Mouse (Mus musculus): ENCODE data around the gene Gm10770. TPM values are rescaled to one million over a fixed set of nuclear protein-coding genes. Genes with fewer than 3 reads are reported as not detected.
"Not testable (repeated sequence)": the region's sequence is repeated elsewhere in the genome, so short reads cannot be mapped to it uniquely, and the experiment has no call there.

Gene Gm10770
- not detected for polyA plus RNA-seq (2012; fragmentation: generic; extraction: Trizol)

DNA sequence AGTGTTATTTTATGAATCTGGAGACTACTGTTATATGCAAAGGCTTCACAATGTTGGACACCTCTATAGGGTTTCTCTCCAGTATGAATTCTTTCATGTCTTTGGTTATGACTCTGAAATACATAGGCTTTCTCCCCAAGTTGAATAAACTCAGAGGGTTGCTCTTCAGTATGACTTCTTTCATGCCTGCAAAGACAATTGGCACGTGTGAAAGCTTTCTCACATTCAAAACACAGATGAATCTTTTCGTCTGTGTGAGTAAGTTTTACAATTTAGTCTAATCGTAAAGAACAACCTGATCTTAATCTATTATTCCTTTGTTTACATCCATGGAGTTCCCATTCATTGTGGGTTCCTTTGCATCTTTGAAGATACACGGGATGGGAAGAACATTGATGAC is at the start of gene Gm10770:
Gene Gm10770, minus strand, starts transcription at position 101 of the 400 bp plus-strand sequence.
- not testable (repeated sequence) for H3K4me3 ChIP-seq; H3K79me2 ChIP-seq (ENCODE audit: control insufficient read depth, insufficient read depth); H3K4me2 ChIP-seq (ENCODE audit: low read depth); H3K27me3 ChIP-seq (ENCODE audit: control insufficient read depth, insufficient read depth, insufficient read length); H3ac ChIP-seq (ENCODE audit: control insufficient read depth, insufficient read length); H3K36me3 ChIP-seq (ENCODE audit: control insufficient read depth, insufficient read depth)

DNA sequence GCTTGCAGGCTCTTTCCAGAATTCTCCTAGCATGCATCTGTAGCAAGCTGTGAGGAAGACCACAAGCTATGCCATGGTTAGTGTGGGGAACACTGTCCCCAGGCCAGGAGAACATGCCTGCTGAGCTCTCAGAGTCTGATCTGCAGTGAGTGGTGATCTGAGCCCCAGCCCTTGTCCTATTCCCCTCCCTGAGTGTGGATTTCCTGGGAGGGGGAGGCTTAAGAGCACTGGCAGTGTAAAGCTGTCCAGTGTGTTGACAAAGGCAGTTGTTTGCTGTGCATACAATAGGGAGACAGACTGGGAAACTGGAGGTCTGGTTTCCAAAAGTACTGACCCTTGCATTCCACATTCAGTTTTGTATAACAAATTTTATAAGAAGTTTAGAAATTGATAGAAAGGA is 43.8 kb upstream of the Gm10770 start:
- not testable (repeated sequence) for H3K79me2 ChIP-seq (ENCODE audit: control insufficient read depth, insufficient read depth); H3K27me3 ChIP-seq (ENCODE audit: control insufficient read depth, insufficient read depth, insufficient read length); H3K4me2 ChIP-seq (ENCODE audit: low read depth); H3ac ChIP-seq (ENCODE audit: control insufficient read depth, insufficient read length); H3K36me3 ChIP-seq (ENCODE audit: control insufficient read depth, insufficient read depth); H3K4me3 ChIP-seq

- not testable (repeated sequence) for H3K27me3 ChIP-seq (ENCODE audit: control insufficient read depth, insufficient read depth, insufficient read length); H3ac ChIP-seq (ENCODE audit: control insufficient read depth, insufficient read length); H3K36me3 ChIP-seq (ENCODE audit: control insufficient read depth, insufficient read depth); H3K79me2 ChIP-seq (ENCODE audit: control insufficient read depth, insufficient read depth)
- Histone ChIP-seq H3K4me2 (ENCODE audit: low read depth) (peak overlapping the region; percentile 80), H3K4me3 (peak overlapping the region; percentile 27)
Observed at GRCm38 (mm10) chr2:150218363-150218725, 38.9 kb upstream of the Gm10770 start.

- not testable (repeated sequence) for H3K79me2 ChIP-seq (ENCODE audit: control insufficient read depth, insufficient read depth); H3K36me3 ChIP-seq (ENCODE audit: control insufficient read depth, insufficient read depth); H3K27me3 ChIP-seq (ENCODE audit: control insufficient read depth, insufficient read depth, insufficient read length); H3ac ChIP-seq (ENCODE audit: control insufficient read depth, insufficient read length)
- peak within 1 kb of the TSS; percentile 27 for H3K4me3 ChIP-seq
- H3K4me2 ChIP-seq (ENCODE audit: low read depth): peak within 1 kb of the TSS; percentile 80
Observed at GRCm38 (mm10) chr2:150217600-150218362, 38.3 kb upstream of the Gm10770 start, which contains the start of gene Zfp937. Gene Zfp937 (plus strand): TSS chr2:150218073.

DNA sequence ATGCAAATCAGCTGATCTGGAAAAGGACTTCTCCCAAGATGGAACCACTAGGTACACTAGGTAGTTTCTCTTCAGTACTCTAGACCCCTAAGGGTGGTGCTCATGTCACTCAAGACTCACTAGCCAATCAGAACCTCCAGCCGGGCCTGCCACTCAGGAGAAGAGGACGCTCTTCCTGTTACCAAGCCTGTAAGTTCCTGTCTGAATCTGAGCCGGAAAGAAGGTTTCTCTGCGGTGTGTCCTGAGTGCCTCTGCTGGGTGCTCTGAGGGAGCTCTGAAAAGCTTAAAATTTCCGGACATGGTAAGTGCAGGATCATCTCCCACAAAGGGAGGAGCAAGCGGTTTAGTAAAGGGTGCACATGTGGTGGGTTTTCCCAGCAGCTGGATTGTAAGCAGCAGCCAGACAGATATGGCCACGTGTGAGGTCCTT is 2.1 kb upstream of the Gm10770 start, which contains the start of gene Gm14139:
Gene Gm14139, plus strand, starts transcription at position 186 of the 430 bp plus-strand sequence.
- Histone ChIP-seq H3K4me2 (ENCODE audit: low read depth) (peak within 1 kb of the TSS; percentile 45), H3K4me3 (peak within 1 kb of the TSS; percentile 16)
- H3K27me3 ChIP-seq (ENCODE audit: control insufficient read depth, insufficient read depth, insufficient read length); H3ac ChIP-seq (ENCODE audit: control insufficient read depth, insufficient read length); H3K36me3 ChIP-seq (ENCODE audit: control insufficient read depth, insufficient read depth); H3K79me2 ChIP-seq (ENCODE audit: control insufficient read depth, insufficient read depth): not testable (repeated sequence)

DNA sequence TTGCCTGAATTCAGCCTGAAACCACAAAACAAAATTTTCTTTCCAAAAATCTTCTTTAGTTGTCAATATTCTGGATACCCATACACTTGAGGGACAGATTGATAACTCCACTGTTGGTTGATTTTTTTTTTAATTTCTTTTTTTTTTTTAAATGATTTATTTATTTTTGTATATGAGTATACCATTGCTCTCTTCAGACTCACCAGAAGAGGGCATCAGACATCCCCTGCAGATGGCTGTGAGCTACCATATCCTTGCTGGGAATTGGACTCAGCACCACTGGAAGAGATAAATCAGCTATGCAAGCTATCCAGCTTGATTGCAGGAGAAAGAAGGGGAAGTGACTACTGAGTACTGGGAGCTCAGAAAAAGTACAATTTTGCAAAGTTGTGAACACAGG is 1.6 kb upstream of the Gm10770 start:
- H3ac ChIP-seq (ENCODE audit: control insufficient read depth, insufficient read length): not testable (repeated sequence)

GRCm38 (mm10) chr2:150173833-150174232 is 5.6 kb downstream of the Gm10770 start:
- Histone ChIP-seq H3K4me3 (no peak overlapping the region), H3K79me2 (ENCODE audit: control insufficient read depth, insufficient read depth) (no peaks in the 10 kb centered on the region), H3ac (ENCODE audit: control insufficient read depth, insufficient read length) (no peak overlapping the region), H3K4me2 (ENCODE audit: low read depth) (no peak overlapping the region), H3K27me3 (ENCODE audit: control insufficient read depth, insufficient read depth, insufficient read length) (no peaks in the 10 kb centered on the region), H3K36me3 (ENCODE audit: control insufficient read depth, insufficient read depth) (no peaks in the 10 kb centered on the region)
- TF ChIP-seq REST (IDR thresholded peaks at IDR 0.05; ENCODE audit: insufficient read depth, insufficient read length) (no peak), POLR2A (IDR thresholded peaks at IDR 0.05; ENCODE audit: insufficient read length, low read depth) (no peak), MAX (IDR thresholded peaks at IDR 0.05; ENCODE audit: low read depth) (no peak), POLR2AphosphoS2 (IDR thresholded peaks at IDR 0.05; ENCODE audit: insufficient read length, low read depth) (no peak), E2F4 (IDR thresholded peaks at IDR 0.05; ENCODE audit: insufficient read depth) (no peak), MYOD1 (IDR thresholded peaks at IDR 0.05; ENCODE audit: control insufficient read depth in 1 of 3, insufficient read length in 2 of 3, low read depth in 2 of 3) (no peak), CEBPB (IDR thresholded peaks at IDR 0.05; ENCODE audit: insufficient read depth, poor library complexity, severe bottlenecking) (no peak), SRF (IDR thresholded peaks at IDR 0.05; ENCODE audit: control insufficient read depth, insufficient read length, low read depth) (no peak), MYOG (IDR thresholded peaks at IDR 0.05; ENCODE audit: control insufficient read depth in 1 of 3, insufficient read depth in 1 of 3, insufficient read length in 2 of 3, low read depth in 2 of 3) (no peak)

More for the DNA sequence above, 1.6 kb upstream of the Gm10770 start:
- Histone ChIP-seq H3K4me2 (ENCODE audit: low read depth) (peak overlapping the region; percentile 45), H3K4me3 (peak overlapping the region; percentile 16)
- H3K27me3 ChIP-seq (ENCODE audit: control insufficient read depth, insufficient read depth, insufficient read length); H3K79me2 ChIP-seq (ENCODE audit: control insufficient read depth, insufficient read depth); H3K36me3 ChIP-seq (ENCODE audit: control insufficient read depth, insufficient read depth): not testable (repeated sequence)

Measured in myocyte (in vitro differentiated cells).